Mouse (Mus musculus) hematopoietic stem cell, adult 5-6 weeks (primary cell): ENCODE results near the gene Avpr1b. TPM values are rescaled to one million over a fixed set of nuclear protein-coding genes. Genes with fewer than 3 reads are reported as not detected.

Experiments used
- ATAC-seq, 2 experiments: fragments of 125-278 bp in 1 of 2; replicated peaks in 1 of 2; 2 replicates each; pipeline ENCODE4 v1.8.0; 2016 to 2017; ENCODE audit warnings: inconsistent platforms in 2 of 2, mild to moderate bottlenecking in 2 of 2, moderate number of reproducible peaks in 2 of 2, low read depth in 1 of 2, moderate TSS enrichment in 1 of 2; ENCODE audit not compliant: low FRiP score in 2 of 2, poor library complexity in 2 of 2, severe bottlenecking in 2 of 2, insufficient read depth in 1 of 2, low TSS enrichment in 1 of 2
- total RNA-seq: library from RNA; stranded (forward); fragments of 172-1452, 232-1000 nt; gene quantifications from 2 replicates; pipeline ENCODE4 v1.2.3, GENCODE M21; 2017

The Avpr1b gene
- not detected in 2 replicates for total RNA-seq

- ATAC-seq = no peak
These were observed at the start of gene Avpr1b for GRCm38 (mm10) chr1:131598905-131599304. Gene Avpr1b, plus strand, starts transcription at chr1:131599239.

- ATAC-seq = no peak
These were observed 47.1 kb upstream of the Avpr1b start for GRCm38 (mm10) chr1:131551956-131552355.

GRCm38 (mm10) chr1:131553428-131553827, 45.6 kb upstream of the Avpr1b start:
- ATAC-seq = no peak

- peak; percentile 94 to 95 for ATAC-seq
These were observed 43.8 kb upstream of the Avpr1b start for GRCm38 (mm10) chr1:131555042-131555812.

- no peak for ATAC-seq
These were observed 38.5 kb upstream of the Avpr1b start for GRCm38 (mm10) chr1:131560500-131560899.

GRCm38 (mm10) chr1:131562081-131562480, 37.0 kb upstream of the Avpr1b start:
- ATAC-seq = no peak

GRCm38 (mm10) chr1:131566056-131566455, 33.0 kb upstream of the Avpr1b start:
- ATAC-seq = peak; percentile 37 to 39; a peak in 1 of 4 replicates

GRCm38 (mm10) chr1:131569721-131570120, 29.3 kb upstream of the Avpr1b start:
- ATAC-seq = no peak

- no peak for ATAC-seq
These were observed 28.6 kb upstream of the Avpr1b start for GRCm38 (mm10) chr1:131570391-131570790.

GRCm38 (mm10) chr1:131573721-131574120, 25.3 kb upstream of the Avpr1b start:
- peak; percentile 56 to 74; a peak in 2 of 4 replicates for ATAC-seq

- no peak for ATAC-seq
These were observed 19.9 kb upstream of the Avpr1b start for GRCm38 (mm10) chr1:131578943-131579680.

- no peak for ATAC-seq
These were observed 18.6 kb upstream of the Avpr1b start for GRCm38 (mm10) chr1:131580389-131580788.

- no peak for ATAC-seq
These were observed 15.4 kb upstream of the Avpr1b start for GRCm38 (mm10) chr1:131583598-131583997.

- no peak for ATAC-seq
These were observed 12.2 kb upstream of the Avpr1b start for GRCm38 (mm10) chr1:131586836-131587235.

GRCm38 (mm10) chr1:131600314-131600713, 1.3 kb downstream of the Avpr1b start:
- ATAC-seq = peak in 1 of 2 experiments; percentile 46; a peak in 1 of 4 replicates

- peak; percentile 32 to 42; a peak in 1 of 4 replicates for ATAC-seq
These were observed 7.7 kb downstream of the Avpr1b start for GRCm38 (mm10) chr1:131606719-131607118.

GRCm38 (mm10) chr1:131612556-131613155, 13.6 kb downstream of the Avpr1b start:
- no peak; a peak in 1 of 4 replicates for ATAC-seq
